Mouse (Mus musculus) bone marrow macrophage, adult 2 months (primary cell): ENCODE results near the gene Grk2.

ENCODE experiments used
- CTCF ChIP-seq: IDR thresholded peaks from 2 replicates; pipeline ENCODE4 v1.5.1; 2012; ENCODE audit warnings: low read depth, mild to moderate bottlenecking, low read length, moderate library complexity
- POLR2A ChIP-seq: IDR thresholded peaks from 2 replicates; pipeline ENCODE4 v1.6.1; 2012; ENCODE audit warnings: mild to moderate bottlenecking, low read depth, low read length, borderline replicate concordance

- TF ChIP-seq POLR2A, result no peak
- peak; percentile 41; the same call in 1 of the 2 replicates for TF ChIP-seq CTCF
These were observed 48.7 kb downstream of the Grk2 start for GRCm38 (mm10) chr19:4257216-4257896.
